Mouse (Mus musculus): Measurements from ENCODE around the gene Usp54.

DNA sequence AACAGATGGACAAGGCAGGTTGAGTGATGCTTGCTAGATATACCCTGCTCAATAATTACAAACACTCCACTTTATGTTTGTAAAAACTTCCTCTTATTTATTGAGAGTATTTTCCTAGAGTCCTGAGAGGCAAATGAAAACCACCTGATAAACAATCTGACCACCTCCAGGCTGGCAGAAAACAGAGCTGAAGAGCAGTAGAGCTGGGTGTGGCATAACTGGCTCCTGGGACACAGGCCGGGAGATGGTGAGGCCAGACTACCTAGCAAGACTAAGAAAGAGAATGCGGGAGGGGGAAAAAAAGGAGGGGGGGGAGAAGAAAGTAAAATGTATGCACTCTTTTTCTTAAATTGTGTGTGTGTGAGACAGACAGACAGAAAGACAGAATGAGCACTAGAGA is 18.5 kb downstream of the Usp54 start:
- no peak for TF ChIP-seq POLR2A (IDR thresholded peaks at IDR 0.05; ENCODE audit: borderline replicate concordance, extremely low read depth, low read depth, low read length)
- no peak for TF ChIP-seq CTCF (IDR thresholded peaks at IDR 0.05; ENCODE audit: insufficient read depth, low read length)
